Mouse (Mus musculus): ENCODE data around the gene Pkp4.

GRCm38 (mm10) chr2:59186966-59187365 is 26.3 kb downstream of the Pkp4 start:
- TF ChIP-seq CTCF (IDR thresholded peaks at IDR 0.05; ENCODE audit: borderline replicate concordance, insufficient read depth, low read length) (no peak), POLR2A (IDR thresholded peaks at IDR 0.05; ENCODE audit: low read depth, low read length) (no peak)

Data from embryonic fibroblast, embryonic 13.5 days (primary cell).